Mouse (Mus musculus): ENCODE measurements around the gene Lrrc8c.

- TF ChIP-seq POLR2A (IDR thresholded peaks at IDR 0.05; ENCODE audit: borderline replicate concordance, control insufficient read depth, low read depth, low read length): no peak
- no peak for TF ChIP-seq CTCF (IDR thresholded peaks at IDR 0.05; ENCODE audit: control insufficient read depth, insufficient read depth, low read length)
Observed at GRCm38 (mm10) chr5:105609683-105610082, 90.5 kb downstream of the Lrrc8c start.

Data from bone marrow, adult 2 months (tissue).